Mouse (Mus musculus) adrenal gland, adult 18-20 months (tissue): ENCODE data around the gene Smg7. TPM values are rescaled to one million over a fixed set of nuclear protein-coding genes. Genes with fewer than 3 reads are reported as not detected.

Source experiments
- DNase-seq, 2 experiments: peaks; one replicate each; pipeline ENCODE4 v3.0.0; 2021 to 2022; ENCODE audit warnings: low spot score in 2 of 2
- total RNA-seq, 2 experiments: library from RNA; stranded (reverse); gene quantifications; 1 replicate in 1 of 2; 2 replicates in 1 of 2; pipeline ENCODE4 v1.2.3; 2021

The Smg7 gene
- total RNA-seq, 2 experiments from 2014 or later, result 65.8 to 73.8 TPM

- no peak for DNase-seq
Measured at GRCm38 (mm10) chr1:152841057-152841456, 61.4 kb downstream of the Smg7 start.

GRCm38 (mm10) chr1:152840343-152840742, 62.1 kb downstream of the Smg7 start:
- DNase-seq, result no peak

- no peak for DNase-seq
Measured at GRCm38 (mm10) chr1:152838841-152839240, 63.6 kb downstream of the Smg7 start.

GRCm38 (mm10) chr1:152838026-152838702, 64.3 kb downstream of the Smg7 start:
- DNase-seq, result no peak

- DNase-seq, result no peak
Measured at GRCm38 (mm10) chr1:152835061-152835460, 67.4 kb downstream of the Smg7 start.

GRCm38 (mm10) chr1:152832316-152832715, 70.1 kb downstream of the Smg7 start:
- no peak for DNase-seq

- DNase-seq, result no peak
Measured at GRCm38 (mm10) chr1:152831619-152832018, 70.8 kb downstream of the Smg7 start.

GRCm38 (mm10) chr1:152831003-152831402, 71.4 kb downstream of the Smg7 start:
- no peak for DNase-seq

- no peak for DNase-seq
Measured at GRCm38 (mm10) chr1:152830054-152830453, 72.4 kb downstream of the Smg7 start.

- no peak for DNase-seq
Measured at GRCm38 (mm10) chr1:152828637-152829355, 73.7 kb downstream of the Smg7 start.

- no peak for DNase-seq
Measured at GRCm38 (mm10) chr1:152828168-152828567, 74.3 kb downstream of the Smg7 start.

GRCm38 (mm10) chr1:152826446-152826845, 76.0 kb downstream of the Smg7 start:
- no peak for DNase-seq

GRCm38 (mm10) chr1:152824206-152824605, 78.2 kb downstream of the Smg7 start:
- DNase-seq, result no peak

- no peak for DNase-seq
Measured at GRCm38 (mm10) chr1:152821746-152822145, 80.7 kb downstream of the Smg7 start.

GRCm38 (mm10) chr1:152820911-152821695, 81.3 kb downstream of the Smg7 start:
- no peak for DNase-seq

GRCm38 (mm10) chr1:152819558-152819957, 82.9 kb downstream of the Smg7 start:
- DNase-seq, result no peak

- no peak for DNase-seq
Measured at GRCm38 (mm10) chr1:152817794-152818193, 84.7 kb downstream of the Smg7 start.

GRCm38 (mm10) chr1:152817027-152817769, 85.2 kb downstream of the Smg7 start:
- DNase-seq, result no peak

- DNase-seq, result no peak
Measured at GRCm38 (mm10) chr1:152815265-152815701, 87.2 kb downstream of the Smg7 start.

- DNase-seq, result no peak
Measured at GRCm38 (mm10) chr1:152810533-152811439, 91.7 kb downstream of the Smg7 start.
